Mouse (Mus musculus): ENCODE measurements around the gene Lsm14a. TPM values are rescaled to one million over a fixed set of nuclear protein-coding genes. Genes with fewer than 3 reads are reported as not detected.
"Not testable (repeated sequence)": the region's sequence is repeated elsewhere in the genome, so short reads cannot be mapped to it uniquely, and the experiment has no call there.

Gene Lsm14a
- polyA plus RNA-seq, 1 experiment from 2014 or later: 47.1 TPM

GRCm38 (mm10) chr7:34338445-34339163, 54.5 kb downstream of the Lsm14a start:
- TF ChIP-seq CTCF (IDR thresholded peaks at IDR 0.05; ENCODE audit: low read depth): no peak
- WGBS: 73% methylated on average over 9 of the region's 9 CpGs
- H3K27me3 ChIP-seq (replicated peaks; ENCODE audit: control insufficient read depth, insufficient read depth, low read length): no peaks in the 10 kb centered on the region
- no peak overlapping the region for H3K9ac ChIP-seq (ENCODE audit: low read depth, low read length)
- no peaks in the 10 kb centered on the region for H3K4me1 ChIP-seq (replicated peaks; ENCODE audit: control insufficient read depth, insufficient read depth, low read length)
- ATAC-seq: no peak
- no peaks in the 10 kb centered on the region for H3K9me3 ChIP-seq (ENCODE audit: control insufficient read depth)
- H3K27ac ChIP-seq (ENCODE audit: low read depth, low read length): no peak overlapping the region
- H3K4me2 ChIP-seq (replicated peaks; ENCODE audit: low read depth): no peak overlapping the region
- H3K36me3 ChIP-seq (ENCODE audit: control insufficient read depth, insufficient read depth): peaks cover 31% of the 10 kb centered on the region
- no peak overlapping the region for H3K4me3 ChIP-seq (ENCODE audit: low read depth, low read length)

DNA sequence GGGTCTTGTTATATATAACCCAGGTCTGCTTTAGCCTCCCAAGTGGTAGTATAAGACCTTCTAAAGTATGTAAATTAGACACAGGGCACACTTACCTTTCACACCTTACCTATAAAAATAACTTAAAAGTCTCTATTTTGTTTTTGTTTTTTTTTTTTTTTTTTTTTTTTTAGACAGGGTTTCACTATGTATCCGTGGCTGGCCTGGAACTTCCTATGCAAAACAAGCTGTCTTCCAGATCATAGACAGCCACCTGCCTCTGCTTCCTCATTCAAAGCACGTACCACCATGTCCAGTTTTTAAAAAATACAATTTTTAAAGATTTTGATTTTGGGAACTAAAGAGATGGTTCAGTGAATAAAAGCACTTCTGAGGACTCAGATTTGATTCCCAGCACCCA, 55.8 kb downstream of the Lsm14a start:
- Histone ChIP-seq H3K4me2 (replicated peaks; ENCODE audit: low read depth) (no peak overlapping the region), H3K27me3 (replicated peaks; ENCODE audit: control insufficient read depth, insufficient read depth, low read length) (no peaks in the 10 kb centered on the region), H3K36me3 (ENCODE audit: control insufficient read depth, insufficient read depth) (peaks cover 19% of the 10 kb centered on the region), H3K4me3 (ENCODE audit: low read depth, low read length) (no peak overlapping the region), H3K27ac (ENCODE audit: low read depth, low read length) (no peak overlapping the region), H3K4me1 (replicated peaks; ENCODE audit: control insufficient read depth, insufficient read depth, low read length) (no peaks in the 10 kb centered on the region), H3K9me3 (ENCODE audit: control insufficient read depth) (no peaks in the 10 kb centered on the region), H3K9ac (ENCODE audit: low read depth, low read length) (no peak overlapping the region)
- no peak for TF ChIP-seq CTCF (IDR thresholded peaks at IDR 0.05; ENCODE audit: low read depth)
- ATAC-seq: no peak
- WGBS: 88% methylated on average over 2 of the region's 2 CpGs

DNA sequence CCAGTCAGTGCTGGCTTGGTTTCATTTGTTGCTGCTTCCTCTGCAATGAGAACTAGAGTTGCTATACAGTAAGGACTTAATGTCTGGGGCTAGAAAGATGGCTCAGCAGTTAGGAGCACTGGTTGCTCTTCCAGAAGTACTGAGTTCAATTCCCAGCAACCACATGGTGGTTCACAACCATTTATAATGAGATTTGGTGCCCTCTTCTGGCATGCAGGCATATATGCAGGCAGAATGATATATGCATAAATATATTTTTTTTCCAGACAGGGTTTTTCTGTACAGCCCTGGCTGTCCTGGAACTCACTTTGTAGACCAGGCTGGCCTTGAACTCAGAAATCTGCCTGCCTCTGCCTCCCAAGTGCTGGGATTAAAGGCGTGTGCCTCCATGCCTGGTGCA, 56.6 kb downstream of the Lsm14a start:
- not testable (repeated sequence) for ATAC-seq; H3K27me3 ChIP-seq (replicated peaks; ENCODE audit: control insufficient read depth, insufficient read depth, low read length); H3K4me3 ChIP-seq (ENCODE audit: low read depth, low read length); H3K4me2 ChIP-seq (replicated peaks; ENCODE audit: low read depth); H3K9me3 ChIP-seq (ENCODE audit: control insufficient read depth); H3K9ac ChIP-seq (ENCODE audit: low read depth, low read length); H3K27ac ChIP-seq (ENCODE audit: low read depth, low read length); H3K4me1 ChIP-seq (replicated peaks; ENCODE audit: control insufficient read depth, insufficient read depth, low read length)
- peaks cover 12% of the 10 kb centered on the region for H3K36me3 ChIP-seq (ENCODE audit: control insufficient read depth, insufficient read depth)
- TF ChIP-seq CTCF (IDR thresholded peaks at IDR 0.05; ENCODE audit: low read depth): peak; percentile 49
- 92% methylated on average over 1 of the region's 1 CpGs for WGBS

DNA sequence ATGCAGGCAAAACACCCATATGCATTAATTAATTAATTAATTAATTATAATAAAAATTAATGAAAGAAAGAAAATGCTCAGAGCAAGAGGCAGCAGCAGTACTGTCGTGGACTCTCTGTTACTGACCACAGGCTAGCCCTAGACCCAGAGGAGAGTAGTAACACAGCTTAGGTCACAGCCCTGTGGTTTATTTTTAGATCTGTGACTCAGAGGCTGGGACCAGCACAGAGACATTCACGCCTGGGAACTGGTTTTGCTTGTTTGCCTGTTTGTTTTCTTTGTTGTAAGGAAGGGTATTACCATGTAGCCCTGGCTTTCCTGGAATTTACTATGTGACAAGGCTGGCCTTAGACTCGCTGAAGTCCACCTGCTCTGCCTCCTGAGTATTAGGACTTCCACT, 65.6 kb downstream of the Lsm14a start:
- ATAC-seq: no peak

DNA sequence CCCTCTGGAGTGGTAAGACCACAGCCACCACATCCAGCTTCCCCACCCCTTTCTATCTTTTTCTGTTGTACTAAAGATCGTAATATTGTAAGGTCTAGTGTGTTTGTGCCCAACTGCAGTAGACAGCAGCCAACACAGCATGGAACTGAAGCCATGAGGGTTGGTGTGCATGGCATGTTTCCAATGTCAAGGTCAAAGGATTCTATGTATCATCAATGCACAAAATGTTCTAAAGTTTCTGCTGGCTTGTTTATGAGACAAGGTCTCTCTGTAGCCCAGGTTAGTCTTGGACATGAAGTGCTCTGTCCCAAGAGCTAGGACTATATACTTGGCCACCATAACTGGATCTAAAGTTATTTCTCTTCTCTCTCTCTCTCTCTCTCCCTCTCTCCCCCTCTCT, 68.3 kb downstream of the Lsm14a start:
- Histone ChIP-seq H3K9me3 (ENCODE audit: control insufficient read depth) (no peaks in the 10 kb centered on the region), H3K9ac (ENCODE audit: low read depth, low read length) (no peak overlapping the region), H3K4me2 (replicated peaks; ENCODE audit: low read depth) (no peak overlapping the region), H3K27ac (ENCODE audit: low read depth, low read length) (no peak overlapping the region), H3K27me3 (replicated peaks; ENCODE audit: control insufficient read depth, insufficient read depth, low read length) (no peaks in the 10 kb centered on the region), H3K4me1 (replicated peaks; ENCODE audit: control insufficient read depth, insufficient read depth, low read length) (no peaks in the 10 kb centered on the region; the same call in 1 of the 2 replicates), H3K4me3 (ENCODE audit: low read depth, low read length) (no peak overlapping the region), H3K36me3 (ENCODE audit: control insufficient read depth, insufficient read depth) (no peaks in the 10 kb centered on the region)
- TF ChIP-seq CTCF (IDR thresholded peaks at IDR 0.05; ENCODE audit: low read depth): no peak
- ATAC-seq: no peak
- 96% methylated on average over 1 of the region's 1 CpGs for WGBS

More for the DNA sequence above, 65.6 kb downstream of the Lsm14a start:
- no peaks in the 10 kb centered on the region for H3K9me3 ChIP-seq (ENCODE audit: control insufficient read depth)
- no peak overlapping the region for H3K4me2 ChIP-seq (replicated peaks; ENCODE audit: low read depth)
- H3K4me1 ChIP-seq (replicated peaks; ENCODE audit: control insufficient read depth, insufficient read depth, low read length): no peaks in the 10 kb centered on the region
- H3K4me3 ChIP-seq (ENCODE audit: low read depth, low read length): no peak overlapping the region
- H3K27me3 ChIP-seq (replicated peaks; ENCODE audit: control insufficient read depth, insufficient read depth, low read length): no peaks in the 10 kb centered on the region
- H3K27ac ChIP-seq (ENCODE audit: low read depth, low read length): no peak overlapping the region
- TF ChIP-seq CTCF (IDR thresholded peaks at IDR 0.05; ENCODE audit: low read depth): no peak
- WGBS: 24% methylated on average over 3 of the region's 3 CpGs
- H3K36me3 ChIP-seq (ENCODE audit: control insufficient read depth, insufficient read depth): no peaks in the 10 kb centered on the region
- no peak overlapping the region for H3K9ac ChIP-seq (ENCODE audit: low read depth, low read length)

DNA sequence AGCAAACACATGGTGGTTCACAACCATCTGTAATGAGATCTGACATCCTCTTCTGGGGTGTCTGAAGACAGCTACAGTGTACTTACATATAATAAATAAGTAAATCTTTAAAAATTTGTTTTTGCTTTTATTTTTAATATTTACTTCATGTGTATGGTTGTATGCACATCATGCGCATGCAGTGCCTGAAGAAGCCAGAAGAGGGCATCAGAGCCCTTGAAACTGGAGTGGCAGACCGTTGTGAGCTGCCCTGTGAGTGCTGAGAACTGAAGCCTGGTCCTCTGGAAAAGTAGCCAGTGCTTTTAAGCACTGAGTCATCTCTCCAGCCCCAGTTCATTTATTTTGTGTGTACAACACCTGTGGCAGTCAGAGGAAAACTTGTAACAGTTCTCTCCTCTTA, 69.1 kb downstream of the Lsm14a start:
- no peak for ATAC-seq
- H3K4me3 ChIP-seq (ENCODE audit: low read depth, low read length): no peak overlapping the region
- H3K36me3 ChIP-seq (ENCODE audit: control insufficient read depth, insufficient read depth): no peaks in the 10 kb centered on the region
- H3K9me3 ChIP-seq (ENCODE audit: control insufficient read depth): no peaks in the 10 kb centered on the region
- H3K4me2 ChIP-seq (replicated peaks; ENCODE audit: low read depth): no peak overlapping the region
- 0 out of 2 replicates have a peak, but pooled peaks have one; percentile 9 for TF ChIP-seq CTCF (IDR thresholded peaks at IDR 0.05; ENCODE audit: low read depth)
- H3K4me1 ChIP-seq (replicated peaks; ENCODE audit: control insufficient read depth, insufficient read depth, low read length): no peaks in the 10 kb centered on the region; the same call in 1 of the 2 replicates
- no peak overlapping the region for H3K27ac ChIP-seq (ENCODE audit: low read depth, low read length)
- WGBS: 95% methylated on average over 2 of the region's 2 CpGs
- no peak overlapping the region for H3K9ac ChIP-seq (ENCODE audit: low read depth, low read length)
- H3K27me3 ChIP-seq (replicated peaks; ENCODE audit: control insufficient read depth, insufficient read depth, low read length): no peaks in the 10 kb centered on the region

Measured in intestine, postnatal 0 days (tissue).